Mouse (Mus musculus): ENCODE data around the gene Tedc2.
A peak's percentile ranks its signal among the peaks of the same experiment; 100 is the strongest.

DNA sequence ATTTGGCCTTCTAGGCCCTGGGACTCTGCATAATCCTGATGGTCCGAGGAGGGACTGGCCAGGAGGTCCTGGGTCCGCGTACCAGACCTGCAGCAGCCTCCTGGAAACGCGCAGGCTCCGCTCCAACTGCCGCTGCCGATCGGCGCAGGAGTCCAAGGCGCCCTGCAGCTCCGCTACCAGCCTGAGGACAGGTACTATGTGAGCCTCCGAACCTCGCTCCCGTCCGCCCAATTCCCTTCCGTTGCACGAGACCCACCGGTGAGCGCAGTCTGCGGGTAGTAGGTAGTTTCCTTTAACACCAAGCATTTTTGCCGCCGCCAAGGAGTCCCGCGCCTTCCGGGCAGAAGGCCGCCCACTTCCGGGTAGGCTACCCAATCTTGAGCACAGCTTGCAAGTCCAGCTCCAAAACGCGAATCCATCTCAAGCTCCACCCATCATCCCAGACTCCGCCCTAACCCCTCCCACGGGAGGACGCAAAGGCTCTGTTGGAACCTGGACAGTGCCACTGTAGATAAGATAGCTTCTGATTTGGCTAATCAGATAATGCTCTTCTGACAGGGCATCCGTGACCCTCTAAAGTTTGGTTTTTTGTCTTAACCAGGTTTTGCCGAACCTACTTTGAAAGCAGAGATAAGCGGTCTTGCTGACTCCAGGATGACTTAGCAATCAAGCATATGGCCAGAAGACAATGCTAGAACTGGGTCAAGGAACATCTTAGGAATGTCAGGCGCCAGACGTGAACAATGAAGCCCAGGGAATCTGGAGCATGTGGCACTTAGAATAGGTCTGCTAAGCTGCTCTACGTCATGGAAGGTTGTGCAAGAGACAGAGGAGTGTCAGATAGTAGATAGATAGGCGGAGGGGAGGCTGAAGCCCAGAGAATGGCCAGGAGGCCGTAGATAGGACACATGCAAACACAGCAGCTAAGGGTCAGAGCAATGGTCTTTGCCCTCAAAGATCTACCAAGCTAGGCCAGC lies at the start of gene Tedc2:
- TF ChIP-seq POLR2A (IDR thresholded peaks at IDR 0.05; ENCODE audit: insufficient read depth, low read length) (peak; percentile 45), CTCF (IDR thresholded peaks at IDR 0.05; ENCODE audit: low read depth, low read length) (no peak), EP300 (IDR thresholded peaks at IDR 0.05; ENCODE audit: insufficient read depth, low read depth, low read length) (0 out of 2 replicates have a peak, but pooled peaks have one; percentile 18)
